Mouse (Mus musculus) thymus, adult 2 months (tissue): Measurements from ENCODE around the gene Pacrg. TPM values are rescaled to one million over a fixed set of nuclear protein-coding genes. Genes with fewer than 3 reads are reported as not detected.

ENCODE experiments used
- DNase-seq: peaks from one replicate; pipeline ENCODE4 v3.0.0; 2021
- H3K27ac ChIP-seq: fragments of 200-500 bp; 2 replicates; pipeline ENCODE4 v1.5.1; 2012; ENCODE audit warnings: low read length, control low read depth; ENCODE audit not compliant: control insufficient read depth, insufficient read depth
- H3K27me3 ChIP-seq: fragments of 200-500 bp; 2 replicates; pipeline ENCODE4 v1.6.1; 2012; ENCODE audit warnings: mild to moderate bottlenecking, low read length, moderate library complexity, mixed read lengths; ENCODE audit not compliant: control insufficient read depth, insufficient read depth
- H3K36me3 ChIP-seq: fragments of 200-500 bp; 2 replicates; pipeline ENCODE4 v1.6.1; 2012; ENCODE audit warnings: mild to moderate bottlenecking, low read length, moderate library complexity; ENCODE audit not compliant: control insufficient read depth, insufficient read depth
- H3K4me1 ChIP-seq: fragments of 200-500 bp; replicated peaks from 2 replicates; pipeline ENCODE4 v1.6.1; 2012; ENCODE audit warnings: low read length; ENCODE audit not compliant: control insufficient read depth, insufficient read depth
- H3K4me3 ChIP-seq: fragments of 200-500 bp; 2 replicates; pipeline ENCODE4 v1.5.1; 2012; ENCODE audit warnings: mild to moderate bottlenecking, low read length, control low read depth, moderate library complexity; ENCODE audit not compliant: control insufficient read depth, insufficient read depth
- CTCF ChIP-seq: fragments of 200-500 bp; IDR thresholded peaks from 2 replicates; pipeline ENCODE4 v1.5.1; 2012; ENCODE audit warnings: mild to moderate bottlenecking, control low read depth, low read length, moderate library complexity, borderline replicate concordance; ENCODE audit not compliant: control insufficient read depth, poor library complexity, insufficient read depth; ENCODE audit errors: extremely low read depth
- POLR2A ChIP-seq: fragments of 200-500 bp; IDR thresholded peaks from 2 replicates; pipeline ENCODE4 v1.6.1; 2012; ENCODE audit warnings: mild to moderate bottlenecking, low read length, control low read depth, moderate library complexity; ENCODE audit not compliant: control insufficient read depth, poor library complexity, insufficient read depth; ENCODE audit errors: extremely low read depth
- WGBS: fragments of 180-500 bp; shearing (Covaris S2); methylation state at CpG from one replicate; pipeline ENCODE4 v1.1.7; 2018; 5-methylcytosine and 5-hydroxymethylcytosine counted together
- polyA plus RNA-seq: library from polyadenylated mRNA; depleted of rRNA; stranded (reverse); fragments of >200 nt; gene quantifications from 2 replicates; pipeline ENCODE4 v1.2.3, GENCODE M21; 2012

Pacrg gene
- polyA plus RNA-seq, 1 experiment, result 0.34 TPM

DNA sequence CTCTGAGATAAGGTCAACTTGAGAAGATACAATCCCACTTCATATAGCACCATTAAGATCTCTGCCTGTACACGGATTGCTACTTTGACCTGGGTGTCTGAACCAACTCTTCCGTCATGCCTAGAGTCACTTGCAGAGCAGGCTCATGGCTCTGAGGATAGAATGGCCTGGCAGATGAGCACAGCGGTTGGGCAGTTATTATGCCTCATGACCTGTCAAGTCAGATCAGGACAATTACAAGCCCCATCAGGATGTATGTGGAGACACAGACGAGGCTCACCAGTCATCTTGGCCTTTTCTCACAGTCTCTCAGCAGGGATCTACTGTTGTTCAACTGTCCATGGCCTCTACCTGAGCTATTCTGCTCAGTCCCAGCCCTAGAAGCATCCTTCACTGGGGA, 424.0 kb downstream of the Pacrg start:
- Histone ChIP-seq H3K27me3 (no peaks in the 10 kb centered on the region), H3K4me1 (no peaks in the 10 kb centered on the region), H3K36me3 (no peaks in the 10 kb centered on the region), H3K4me3 (no peak overlapping the region), H3K27ac (no peak overlapping the region)
- DNase-seq, result no peak
- 95% methylated on average over 4 of the region's 4 CpGs for WGBS
- no peak for TF ChIP-seq POLR2A
- TF ChIP-seq CTCF, result no peak

DNA sequence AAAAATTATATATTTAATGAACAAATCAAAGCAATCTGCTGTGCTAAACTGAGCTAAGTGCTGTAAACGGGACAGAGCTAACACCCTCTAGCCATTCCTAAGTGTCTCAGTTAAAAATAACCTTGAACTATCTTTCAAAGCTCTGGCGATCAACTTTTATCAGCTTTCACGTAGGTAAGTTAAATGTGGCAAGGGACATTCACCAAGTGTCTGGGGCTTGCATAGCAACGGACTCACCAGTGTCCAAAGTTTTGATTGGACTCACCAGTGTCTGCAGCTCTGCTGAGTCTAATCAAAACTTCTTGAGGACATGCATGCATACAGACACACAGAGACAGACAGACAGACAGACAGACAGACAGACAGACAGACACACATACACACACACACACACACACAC, 425.7 kb downstream of the Pacrg start:
- 93% methylated on average over 4 of the region's 4 CpGs for WGBS
- H3K4me3 ChIP-seq, result no peak overlapping the region
- H3K4me1 ChIP-seq, result no peaks in the 10 kb centered on the region
- TF ChIP-seq CTCF, result no peak
- no peak for TF ChIP-seq POLR2A
- DNase-seq, result no peak
- H3K27me3 ChIP-seq, result no peaks in the 10 kb centered on the region
- H3K27ac ChIP-seq, result no peak overlapping the region
- H3K36me3 ChIP-seq, result no peaks in the 10 kb centered on the region

DNA sequence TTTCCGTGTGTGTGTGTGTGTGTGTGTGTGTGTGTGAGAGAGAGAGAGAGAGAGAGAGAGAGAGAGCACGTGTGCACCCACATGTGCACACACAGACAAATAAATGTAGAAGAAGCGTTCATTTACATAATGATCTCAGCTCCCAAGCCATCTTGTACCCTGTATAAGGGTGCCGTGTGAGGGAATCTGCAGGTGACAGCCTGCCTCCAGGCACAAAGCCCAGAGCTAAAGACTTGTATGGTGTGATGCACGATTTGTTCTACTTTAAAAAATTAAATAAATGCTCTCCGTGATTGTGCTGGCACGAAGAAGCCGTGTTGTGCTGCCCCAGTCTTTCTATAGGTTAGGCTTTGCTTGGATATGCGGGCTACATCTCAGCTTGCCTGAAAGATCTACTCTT, 426.2 kb downstream of the Pacrg start:
- DNase-seq, result no peak
- no peak for TF ChIP-seq CTCF
- TF ChIP-seq POLR2A, result no peak
- H3K27ac ChIP-seq, result no peak overlapping the region
- H3K4me1 ChIP-seq, result no peaks in the 10 kb centered on the region
- H3K27me3 ChIP-seq, result no peaks in the 10 kb centered on the region
- no peak overlapping the region for H3K4me3 ChIP-seq
- no peaks in the 10 kb centered on the region for H3K36me3 ChIP-seq
- WGBS, result 93% methylated on average over 9 of the region's 9 CpGs

DNA sequence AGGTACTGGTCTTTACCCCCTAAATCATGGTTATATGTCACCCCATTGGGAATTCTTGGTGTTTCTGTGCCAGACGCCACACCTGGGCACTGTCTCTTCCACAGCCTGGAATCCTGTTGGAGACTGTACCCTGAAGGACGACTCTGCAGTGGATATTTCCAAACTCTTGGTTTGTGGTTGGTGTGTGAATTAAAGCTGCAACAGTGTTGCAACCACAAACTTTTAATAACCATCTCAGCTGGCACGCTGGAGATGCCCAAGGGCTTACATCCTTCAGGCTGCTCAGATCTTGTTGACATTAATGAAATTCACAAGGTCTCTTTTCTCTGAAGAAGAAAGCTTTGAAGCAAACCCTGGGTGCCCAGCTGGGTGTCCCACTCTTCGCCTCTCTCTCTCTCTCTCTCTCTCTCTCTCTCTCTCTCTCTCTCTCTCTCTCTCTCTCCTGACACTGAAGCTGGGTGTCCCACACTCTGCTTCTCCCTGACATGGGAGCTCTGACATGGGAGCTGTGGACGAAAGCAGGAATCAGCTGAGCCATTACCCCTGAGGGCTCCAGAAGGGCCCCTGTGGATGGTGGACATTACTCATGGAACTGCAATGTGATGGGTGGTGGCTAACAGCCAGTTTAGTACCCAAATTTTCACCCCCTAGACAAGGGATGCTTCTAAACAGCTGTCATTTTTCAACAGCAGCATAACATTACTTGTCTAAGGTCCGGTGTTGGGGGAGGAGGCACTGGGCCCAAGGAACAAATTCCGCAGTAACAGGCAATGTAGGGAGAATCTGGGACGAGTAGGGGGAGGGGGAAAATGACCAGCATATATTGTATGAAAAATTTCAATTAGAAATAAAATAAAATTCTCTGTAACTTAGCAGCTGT, 429.3 kb downstream of the Pacrg start:
- H3K36me3 ChIP-seq, result no peaks in the 10 kb centered on the region
- 71% methylated on average over 8 of the region's 8 CpGs for WGBS
- DNase-seq, result no peak
- no peak overlapping the region for H3K4me3 ChIP-seq
- TF ChIP-seq POLR2A (no peak), CTCF (no peak)
- H3K27ac ChIP-seq, result no peak overlapping the region
- H3K27me3 ChIP-seq, result no peaks in the 10 kb centered on the region
- no peaks in the 10 kb centered on the region for H3K4me1 ChIP-seq

DNA sequence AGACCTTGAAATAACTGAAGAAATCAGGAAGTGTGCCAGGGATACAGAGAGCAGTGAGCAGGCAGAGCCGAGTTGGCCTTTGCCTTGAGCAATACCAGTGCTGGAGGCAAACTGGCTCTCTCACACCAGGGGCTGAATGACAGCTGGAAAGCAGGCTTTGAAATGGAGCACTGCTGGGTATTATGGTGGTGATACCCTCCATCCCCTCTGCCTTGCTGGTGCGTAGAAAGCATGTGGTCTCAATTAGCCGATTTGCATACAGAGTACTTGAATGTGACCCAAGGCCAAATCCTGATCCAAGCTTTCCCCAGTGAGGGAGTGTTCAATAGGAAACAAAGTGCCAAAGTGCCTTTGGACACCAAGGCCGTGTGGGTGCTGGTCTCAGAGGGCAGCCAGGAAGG, 431.4 kb downstream of the Pacrg start:
- Histone ChIP-seq H3K4me1 (no peaks in the 10 kb centered on the region), H3K4me3 (no peak overlapping the region), H3K36me3 (no peaks in the 10 kb centered on the region), H3K27ac (no peak overlapping the region), H3K27me3 (no peaks in the 10 kb centered on the region)
- DNase-seq, result no peak
- 96% methylated on average over 4 of the region's 4 CpGs for WGBS
- TF ChIP-seq POLR2A (no peak), CTCF (no peak)

DNA sequence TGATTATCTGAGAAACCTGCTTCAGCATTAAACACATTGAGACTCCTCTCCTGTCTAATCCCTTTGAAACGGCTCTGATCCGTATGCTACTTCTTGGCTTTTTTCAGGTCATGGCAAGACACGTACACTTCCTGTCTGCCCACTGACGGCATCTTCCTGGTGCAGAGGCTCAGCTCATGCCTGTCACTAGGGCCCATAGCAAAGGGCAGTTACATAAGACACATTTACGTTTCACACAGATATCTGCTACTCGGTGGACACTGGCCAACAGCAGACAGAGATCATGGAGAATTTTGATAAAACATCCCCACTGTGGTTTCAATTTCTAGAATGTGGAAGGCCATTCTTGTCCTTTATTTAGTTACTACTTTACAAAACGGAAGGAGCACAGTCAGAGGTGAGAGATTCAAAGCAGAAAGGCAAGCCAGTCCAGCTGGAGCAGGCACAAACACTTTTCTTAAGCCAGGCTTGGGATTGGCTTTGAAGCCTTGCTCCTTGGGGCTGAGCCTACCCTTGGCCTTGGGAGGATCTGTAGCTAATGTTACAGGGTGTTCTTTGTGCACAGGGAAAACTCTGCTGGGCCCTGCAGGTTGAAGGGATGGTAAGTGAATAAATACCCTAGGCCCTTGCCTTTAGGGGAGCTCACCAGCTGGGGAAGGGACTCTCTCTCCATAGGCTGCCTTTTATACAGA, 432.9 kb downstream of the Pacrg start:
- WGBS, result 77% methylated on average over 7 of the region's 7 CpGs
- H3K36me3 ChIP-seq, result no peaks in the 10 kb centered on the region
- no peaks in the 10 kb centered on the region for H3K27me3 ChIP-seq
- H3K27ac ChIP-seq, result no peak overlapping the region
- TF ChIP-seq CTCF (no peak), POLR2A (no peak)
- DNase-seq, result no peak
- H3K4me3 ChIP-seq, result no peak overlapping the region
- no peaks in the 10 kb centered on the region for H3K4me1 ChIP-seq
